Mouse (Mus musculus): Measurements from ENCODE around the gene Sirt1.

DNA sequence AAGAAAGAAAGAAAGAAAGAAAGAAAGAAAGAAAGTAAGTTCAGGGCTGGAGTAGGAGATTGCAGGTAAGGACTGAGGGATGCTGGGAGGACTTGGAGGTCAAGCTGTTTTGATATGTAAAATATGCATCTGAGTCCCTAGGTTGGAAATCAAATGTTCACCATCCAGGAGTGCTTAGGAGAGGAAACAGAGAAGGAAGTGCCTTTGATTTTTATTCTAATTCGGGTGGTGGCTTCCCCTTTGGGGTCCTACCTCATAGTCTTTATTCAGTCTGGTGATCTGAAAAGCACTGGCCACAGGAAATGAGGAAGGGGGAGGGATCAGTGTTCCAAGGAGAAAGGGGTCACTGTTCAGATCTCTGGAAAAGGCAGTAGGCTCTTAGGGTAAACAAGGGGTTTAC, 21.0 kb downstream of the Sirt1 start:
- no peak for TF ChIP-seq CHD2 (IDR thresholded peaks at IDR 0.05; ENCODE audit: low read length)
- no peak for TF ChIP-seq EP300 (IDR thresholded peaks at IDR 0.05; ENCODE audit: low read length)
- TF ChIP-seq USF1 (IDR thresholded peaks at IDR 0.05; ENCODE audit: low read depth, low read length) = no peak
- no peak for TF ChIP-seq USF2 (conservative IDR thresholded peaks at IDR 0.05; ENCODE audit: low read depth, low read length)
- TF ChIP-seq ELF1 (IDR thresholded peaks at IDR 0.05; ENCODE audit: low read depth, low read length) = no peak
- no peak for TF ChIP-seq CTCF (conservative IDR thresholded peaks at IDR 0.05 in 1 of 2, IDR thresholded peaks at IDR 0.05 in 1 of 2; ENCODE audit: low read depth in 2 of 2, low read length in 2 of 2)
- no peak for TF ChIP-seq RAD21 (IDR thresholded peaks at IDR 0.05; ENCODE audit: low read depth, low read length)
- TF ChIP-seq ZMIZ1 (IDR thresholded peaks at IDR 0.05; ENCODE audit: low read depth, low read length) = no peak
- no peak for TF ChIP-seq MYC (IDR thresholded peaks at IDR 0.05; ENCODE audit: low read depth, low read length)
- no peak for TF ChIP-seq MAZ (IDR thresholded peaks at IDR 0.05; ENCODE audit: low read depth, low read length)

Measured in CH12.LX (cell line).